Mouse (Mus musculus): Measurements from ENCODE around the gene Rgs19. TPM values are rescaled to one million over a fixed set of nuclear protein-coding genes. Genes with fewer than 3 reads are reported as not detected.

Rgs19 gene
- polyA plus RNA-seq, 2 experiments, result 92.8 to 124 TPM

GRCm38 (mm10) chr2:181658528-181658927, 35.2 kb downstream of the Rgs19 start:
- no peak for ATAC-seq (ENCODE audit: low FRiP score, low read depth)
- Histone ChIP-seq H3K27me3 (ENCODE audit: control insufficient read depth, insufficient read depth, low read length) (no peaks in the 10 kb centered on the region), H3K36me3 (ENCODE audit: control insufficient read depth, insufficient read depth, low read length) (peaks cover 38% of the 10 kb centered on the region), H3K4me3 (replicated peaks; ENCODE audit: low read length) (no peak overlapping the region), H3K4me2 (replicated peaks; ENCODE audit: low read depth, low read length, severe bottlenecking) (no peak overlapping the region), H3K27ac (replicated peaks; ENCODE audit: low read depth, low read length) (no peak overlapping the region), H3K4me1 (ENCODE audit: control insufficient read depth, insufficient read depth, low read length) (no peaks in the 10 kb centered on the region), H3K9ac (ENCODE audit: low read depth, low read length, severe bottlenecking) (no peak overlapping the region), H3K9me3 (ENCODE audit: control insufficient read depth, low read length) (no peaks in the 10 kb centered on the region)
- no peak for DNase-seq (ENCODE audit: low spot score)
- 81% methylated on average over 7 of the region's 7 CpGs for WGBS
- TF ChIP-seq POLR2A (IDR thresholded peaks at IDR 0.05; ENCODE audit: borderline replicate concordance, extremely low read depth, insufficient read depth, insufficient read length), result no peak

- Histone ChIP-seq H3K27me3 (ENCODE audit: control insufficient read depth, insufficient read depth, low read length) (no peaks in the 10 kb centered on the region), H3K4me3 (replicated peaks; ENCODE audit: low read length) (no peak overlapping the region), H3K36me3 (ENCODE audit: control insufficient read depth, insufficient read depth, low read length) (peaks cover 49% of the 10 kb centered on the region), H3K9me3 (ENCODE audit: control insufficient read depth, low read length) (no peaks in the 10 kb centered on the region), H3K4me1 (ENCODE audit: control insufficient read depth, insufficient read depth, low read length) (no peaks in the 10 kb centered on the region), H3K27ac (replicated peaks; ENCODE audit: low read depth, low read length) (no peak overlapping the region), H3K9ac (ENCODE audit: low read depth, low read length, severe bottlenecking) (no peak overlapping the region), H3K4me2 (replicated peaks; ENCODE audit: low read depth, low read length, severe bottlenecking) (no peak overlapping the region)
- WGBS, result 44% methylated on average over 2 of the region's 2 CpGs
- ATAC-seq (ENCODE audit: low FRiP score, low read depth) (no peak), DNase-seq (ENCODE audit: low spot score) (no peak)
- no peak for TF ChIP-seq POLR2A (IDR thresholded peaks at IDR 0.05; ENCODE audit: borderline replicate concordance, extremely low read depth, insufficient read depth, insufficient read length)
Measured at GRCm38 (mm10) chr2:181657441-181657840, 36.3 kb downstream of the Rgs19 start.

GRCm38 (mm10) chr2:181656734-181657133, 37.0 kb downstream of the Rgs19 start, which contains the start of gene Gm29797:
Gm29797 (plus strand) TSS chr2:181657034.
- Histone ChIP-seq H3K27me3 (ENCODE audit: control insufficient read depth, insufficient read depth, low read length) (no peaks in the 10 kb centered on the region), H3K9ac (ENCODE audit: low read depth, low read length, severe bottlenecking) (no peak within 1 kb of the TSS), H3K27ac (replicated peaks; ENCODE audit: low read depth, low read length) (no peak within 1 kb of the TSS), H3K4me2 (replicated peaks; ENCODE audit: low read depth, low read length, severe bottlenecking) (no peak within 1 kb of the TSS), H3K9me3 (ENCODE audit: control insufficient read depth, low read length) (no peaks in the 10 kb centered on the region), H3K4me1 (ENCODE audit: control insufficient read depth, insufficient read depth, low read length) (no peaks in the 10 kb centered on the region), H3K36me3 (ENCODE audit: control insufficient read depth, insufficient read depth, low read length) (peaks cover 55% of the 10 kb centered on the region), H3K4me3 (replicated peaks; ENCODE audit: low read length) (no peak within 1 kb of the TSS)
- TF ChIP-seq POLR2A (IDR thresholded peaks at IDR 0.05; ENCODE audit: borderline replicate concordance, extremely low read depth, insufficient read depth, insufficient read length), result no peak
- WGBS, result 46% methylated on average over 3 of the region's 3 CpGs
- ATAC-seq (ENCODE audit: low FRiP score, low read depth) (no peak), DNase-seq (ENCODE audit: low spot score) (no peak)

GRCm38 (mm10) chr2:181653523-181653922, 40.3 kb downstream of the Rgs19 start:
- H3K36me3 ChIP-seq (ENCODE audit: control insufficient read depth, insufficient read depth, low read length), result peaks cover 84% of the 10 kb centered on the region
- H3K4me3 ChIP-seq (replicated peaks; ENCODE audit: low read length), result no peak overlapping the region
- no peak overlapping the region for H3K27ac ChIP-seq (replicated peaks; ENCODE audit: low read depth, low read length)
- ATAC-seq (ENCODE audit: low FRiP score, low read depth) (no peak), DNase-seq (ENCODE audit: low spot score) (no peak)
- no peak overlapping the region for H3K9ac ChIP-seq (ENCODE audit: low read depth, low read length, severe bottlenecking)
- H3K4me2 ChIP-seq (replicated peaks; ENCODE audit: low read depth, low read length, severe bottlenecking), result no peak overlapping the region
- H3K27me3 ChIP-seq (ENCODE audit: control insufficient read depth, insufficient read depth, low read length), result no peaks in the 10 kb centered on the region
- H3K4me1 ChIP-seq (ENCODE audit: control insufficient read depth, insufficient read depth, low read length), result no peaks in the 10 kb centered on the region
- no peaks in the 10 kb centered on the region for H3K9me3 ChIP-seq (ENCODE audit: control insufficient read depth, low read length)
- no peak for TF ChIP-seq POLR2A (IDR thresholded peaks at IDR 0.05; ENCODE audit: borderline replicate concordance, extremely low read depth, insufficient read depth, insufficient read length)
- WGBS, result 81% methylated on average over 1 of the region's 1 CpGs

- peaks cover 86% of the 10 kb centered on the region for H3K36me3 ChIP-seq (ENCODE audit: control insufficient read depth, insufficient read depth, low read length)
- ATAC-seq (ENCODE audit: low FRiP score, low read depth), result no peak
- no peak for TF ChIP-seq POLR2A (IDR thresholded peaks at IDR 0.05; ENCODE audit: borderline replicate concordance, extremely low read depth, insufficient read depth, insufficient read length)
Measured at GRCm38 (mm10) chr2:181653065-181653464, 40.7 kb downstream of the Rgs19 start.

GRCm38 (mm10) chr2:181648926-181649325, 44.9 kb downstream of the Rgs19 start:
- Histone ChIP-seq H3K4me1 (ENCODE audit: control insufficient read depth, insufficient read depth, low read length) (0 out of 2 replicates have a peak, but pooled peaks cover 4% of the 10 kb centered on the region), H3K4me2 (replicated peaks; ENCODE audit: low read depth, low read length, severe bottlenecking) (no peak overlapping the region), H3K9ac (ENCODE audit: low read depth, low read length, severe bottlenecking) (no peak overlapping the region), H3K27ac (replicated peaks; ENCODE audit: low read depth, low read length) (no peak overlapping the region), H3K9me3 (ENCODE audit: control insufficient read depth, low read length) (no peaks in the 10 kb centered on the region), H3K4me3 (replicated peaks; ENCODE audit: low read length) (no peak overlapping the region), H3K36me3 (ENCODE audit: control insufficient read depth, insufficient read depth, low read length) (peaks cover 91% of the 10 kb centered on the region), H3K27me3 (ENCODE audit: control insufficient read depth, insufficient read depth, low read length) (no peaks in the 10 kb centered on the region)
- no peak for TF ChIP-seq POLR2A (IDR thresholded peaks at IDR 0.05; ENCODE audit: borderline replicate concordance, extremely low read depth, insufficient read depth, insufficient read length)
- ATAC-seq (ENCODE audit: low FRiP score, low read depth) (no peak), DNase-seq (ENCODE audit: low spot score) (no peak)
- 86% methylated on average over 10 of the region's 10 CpGs for WGBS

More at GRCm38 (mm10) chr2:181653065-181653464, 40.7 kb downstream of the Rgs19 start:
- H3K9ac ChIP-seq (ENCODE audit: low read depth, low read length, severe bottlenecking), result no peak overlapping the region
- H3K4me3 ChIP-seq (replicated peaks; ENCODE audit: low read length), result no peak overlapping the region
- no peak for DNase-seq (ENCODE audit: low spot score)
- H3K27me3 ChIP-seq (ENCODE audit: control insufficient read depth, insufficient read depth, low read length), result no peaks in the 10 kb centered on the region
- H3K9me3 ChIP-seq (ENCODE audit: control insufficient read depth, low read length), result no peaks in the 10 kb centered on the region
- no peak overlapping the region for H3K4me2 ChIP-seq (replicated peaks; ENCODE audit: low read depth, low read length, severe bottlenecking)
- H3K4me1 ChIP-seq (ENCODE audit: control insufficient read depth, insufficient read depth, low read length), result no peaks in the 10 kb centered on the region
- H3K27ac ChIP-seq (replicated peaks; ENCODE audit: low read depth, low read length), result no peak overlapping the region

Measured in limb, embryonic 14.5 days (tissue).